Mouse (Mus musculus) adrenal gland (tissue): Measurements from ENCODE around the gene Syndig1l.

Source experiments
- intact Hi-C: fragments of 180-260 bp; cut with DNase I; formaldehyde crosslinking; loops from one replicate; pipeline ENCODE4 v1.15.1; 2025
- long read RNA-seq, 2 experiments: library from polyadenylated mRNA; unstranded; transcript quantifications; one replicate each; pipeline ENCODE4 v2.0.0; 2020; ENCODE audit warnings: borderline replicate concordance in 1 of 2; ENCODE audit not compliant: insufficient replicate concordance in 1 of 2

Gene Syndig1l
- long read RNA-seq, experiment 1 = 0 reads
- long read RNA-seq, experiment 2 = 0 reads

GRCm38 (mm10) chr12:84698319-84699081 is at the start of gene Syndig1l:
Syndig1l (minus strand) TSS chr12:84698831.
- intact Hi-C loops = no loop called here

- intact Hi-C loops = no loop called here
Observed at GRCm38 (mm10) chr12:84748134-84748533, 49.5 kb upstream of the Syndig1l start.

- intact Hi-C loops = no loop called here
Observed at GRCm38 (mm10) chr12:84745700-84746099, 47.1 kb upstream of the Syndig1l start.

GRCm38 (mm10) chr12:84743496-84743895 is 44.9 kb upstream of the Syndig1l start:
- intact Hi-C loops = no loop called here

- intact Hi-C loops = no loop called here
Observed at GRCm38 (mm10) chr12:84733366-84733765, 34.7 kb upstream of the Syndig1l start.

- intact Hi-C loops = no loop called here
Observed at GRCm38 (mm10) chr12:84728421-84728820, 29.8 kb upstream of the Syndig1l start.

GRCm38 (mm10) chr12:84727434-84727833 is 28.8 kb upstream of the Syndig1l start:
- intact Hi-C loops = no loop called here

- intact Hi-C loops = no loop called here
Observed at GRCm38 (mm10) chr12:84726986-84727385, 28.4 kb upstream of the Syndig1l start.

GRCm38 (mm10) chr12:84726391-84726790 is 27.8 kb upstream of the Syndig1l start:
- intact Hi-C loops = no loop called here

GRCm38 (mm10) chr12:84718462-84719244 is 20.0 kb upstream of the Syndig1l start:
- intact Hi-C loops = no loop called here

- intact Hi-C loops = no loop called here
Observed at GRCm38 (mm10) chr12:84714578-84714977, 15.9 kb upstream of the Syndig1l start.

- intact Hi-C loops = no loop called here
Observed at GRCm38 (mm10) chr12:84709842-84710439, 11.3 kb upstream of the Syndig1l start.

GRCm38 (mm10) chr12:84707804-84708203 is 9.2 kb upstream of the Syndig1l start:
- intact Hi-C loops = no loop called here

- intact Hi-C loops = no loop called here
Observed at GRCm38 (mm10) chr12:84706886-84707285, 8.3 kb upstream of the Syndig1l start.

- intact Hi-C loops = no loop called here
Observed at GRCm38 (mm10) chr12:84702586-84702985, 4.0 kb upstream of the Syndig1l start.

GRCm38 (mm10) chr12:84692141-84692540 is 6.5 kb downstream of the Syndig1l start:
- intact Hi-C loops = no loop called here

GRCm38 (mm10) chr12:84691347-84691746 is 7.3 kb downstream of the Syndig1l start:
- intact Hi-C loops = no loop called here

- intact Hi-C loops = no loop called here
Observed at GRCm38 (mm10) chr12:84689051-84689450, 9.6 kb downstream of the Syndig1l start.

GRCm38 (mm10) chr12:84687531-84687930 is 11.1 kb downstream of the Syndig1l start:
- intact Hi-C loops = no loop called here

- intact Hi-C loops = no loop called here
Observed at GRCm38 (mm10) chr12:84686176-84686575, 12.5 kb downstream of the Syndig1l start.

GRCm38 (mm10) chr12:84684569-84684968 is 14.1 kb downstream of the Syndig1l start:
- intact Hi-C loops = no loop called here

GRCm38 (mm10) chr12:84676011-84676410 is 22.6 kb downstream of the Syndig1l start:
- intact Hi-C loops = no loop called here
